Mouse (Mus musculus): ENCODE measurements around the gene Primpol. TPM values are rescaled to one million over a fixed set of nuclear protein-coding genes. Genes with fewer than 3 reads are reported as not detected.
A peak's percentile ranks its signal among the peaks of the same experiment; 100 is the strongest.

The Primpol gene
- 7.9 and 14.9 TPM in 2 replicates for polyA plus RNA-seq (2014; fragmentation: Nextera tagmentation; extraction: Ambion mirVana)

DNA sequence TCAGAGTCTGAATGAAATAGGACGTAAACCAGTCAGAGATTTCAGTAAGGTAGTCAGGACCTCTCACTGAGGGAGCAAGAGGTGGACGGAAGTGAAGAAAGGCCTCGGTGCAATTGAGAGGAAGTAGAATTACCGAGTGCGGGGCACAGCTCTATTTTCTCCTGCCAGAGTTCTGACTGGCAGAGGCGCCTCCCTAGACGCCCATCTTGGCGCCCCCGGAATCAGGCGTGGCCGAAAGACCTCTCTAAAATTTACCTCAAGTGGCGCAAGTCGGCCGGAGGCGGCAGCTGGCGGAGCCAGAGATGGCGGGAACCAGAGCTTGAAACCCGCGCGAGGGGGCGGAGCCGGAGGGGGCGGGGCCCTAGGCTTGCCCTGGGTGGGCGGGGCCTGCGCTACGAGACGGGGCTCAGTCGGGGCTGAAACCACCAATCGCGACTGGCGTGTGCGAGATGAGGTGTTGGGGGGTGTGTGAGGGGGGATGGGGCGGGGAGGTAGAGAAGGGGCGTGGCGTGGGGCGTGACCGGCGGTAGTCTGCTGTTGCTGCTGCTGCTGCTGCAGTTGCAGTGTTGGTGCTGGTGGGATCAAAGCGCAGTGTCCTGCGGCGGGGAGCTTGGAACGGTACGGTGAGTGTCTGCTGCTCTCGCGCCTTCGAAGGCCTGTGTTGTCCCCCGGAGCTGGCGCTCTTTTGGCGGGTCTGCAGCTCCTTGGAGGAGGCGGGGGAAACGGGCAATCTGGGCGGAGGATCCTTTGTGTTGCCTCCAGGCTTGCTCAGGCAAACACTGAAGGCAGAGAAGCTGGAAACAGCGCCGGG, at the start of gene Primpol, which contains the start of gene Casp3:
TSS of gene Primpol (minus strand) at position 334 of the 811 bp plus-strand sequence.
TSS of gene Casp3 (plus strand) at position 413 of the 811 bp plus-strand sequence.
- Histone ChIP-seq H3K27ac (ENCODE audit: low read depth, low read length) (peak within 1 kb of the TSS; percentile 86), H3K4me2 (ENCODE audit: low read depth, low read length, severe bottlenecking) (peak within 1 kb of the TSS; percentile 90), H3K36me3 (ENCODE audit: control insufficient read depth, insufficient read depth, low read length) (no peaks in the 10 kb centered on the region), H3K9me3 (ENCODE audit: control insufficient read depth, low read length) (no peaks in the 10 kb centered on the region), H3K4me1 (replicated peaks; ENCODE audit: control insufficient read depth, insufficient read depth, low read length) (peaks cover 4% of the 10 kb centered on the region; the same call in 1 of the 2 replicates), H3K4me3 (ENCODE audit: low read depth, low read length) (peak within 1 kb of the TSS; percentile 85), H3K27me3 (ENCODE audit: control insufficient read depth, insufficient read depth, low read length) (no peaks in the 10 kb centered on the region), H3K9ac (ENCODE audit: low read length) (peak within 1 kb of the TSS; percentile 91)
- ATAC-seq (replicated peaks; ENCODE audit: low FRiP score) (peak; percentile 97), DNase-seq (ENCODE audit: low spot score) (peak; percentile 99)
- under 1% methylated on average over 44 of the region's 54 CpGs for WGBS

DNA sequence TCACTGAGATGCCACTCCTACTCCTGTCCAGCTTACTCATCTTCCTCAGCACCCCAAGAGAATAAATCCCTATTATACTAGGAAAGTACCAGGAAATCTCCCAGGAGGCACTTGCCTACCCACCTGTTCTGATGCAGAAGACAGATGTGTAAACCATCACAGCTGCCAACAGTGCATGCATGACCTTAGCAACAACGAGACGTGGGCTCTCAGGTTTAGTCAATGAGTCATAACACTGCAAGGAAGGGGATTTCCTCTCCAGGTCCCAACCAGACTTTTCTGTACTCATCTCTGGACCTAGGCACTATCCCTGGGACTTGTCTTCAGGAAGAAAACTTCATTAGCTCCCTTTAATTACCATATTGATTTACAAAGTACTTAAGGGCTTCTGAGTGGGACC, 38.9 kb upstream of the Primpol start:
- no peak overlapping the region for H3K9ac ChIP-seq (ENCODE audit: low read length)
- H3K9me3 ChIP-seq (ENCODE audit: control insufficient read depth, low read length) = no peaks in the 10 kb centered on the region
- no peaks in the 10 kb centered on the region for H3K36me3 ChIP-seq (ENCODE audit: control insufficient read depth, insufficient read depth, low read length)
- H3K4me1 ChIP-seq (replicated peaks; ENCODE audit: control insufficient read depth, insufficient read depth, low read length) = no peaks in the 10 kb centered on the region
- no peak overlapping the region for H3K4me3 ChIP-seq (ENCODE audit: low read depth, low read length)
- 91% methylated on average over 2 of the region's 2 CpGs for WGBS
- DNase-seq (ENCODE audit: low spot score) (no peak), ATAC-seq (replicated peaks; ENCODE audit: low FRiP score) (no peak)
- H3K27ac ChIP-seq (ENCODE audit: low read depth, low read length) = no peak overlapping the region
- H3K27me3 ChIP-seq (ENCODE audit: control insufficient read depth, insufficient read depth, low read length) = no peaks in the 10 kb centered on the region
- H3K4me2 ChIP-seq (ENCODE audit: low read depth, low read length, severe bottlenecking) = no peak overlapping the region

DNA sequence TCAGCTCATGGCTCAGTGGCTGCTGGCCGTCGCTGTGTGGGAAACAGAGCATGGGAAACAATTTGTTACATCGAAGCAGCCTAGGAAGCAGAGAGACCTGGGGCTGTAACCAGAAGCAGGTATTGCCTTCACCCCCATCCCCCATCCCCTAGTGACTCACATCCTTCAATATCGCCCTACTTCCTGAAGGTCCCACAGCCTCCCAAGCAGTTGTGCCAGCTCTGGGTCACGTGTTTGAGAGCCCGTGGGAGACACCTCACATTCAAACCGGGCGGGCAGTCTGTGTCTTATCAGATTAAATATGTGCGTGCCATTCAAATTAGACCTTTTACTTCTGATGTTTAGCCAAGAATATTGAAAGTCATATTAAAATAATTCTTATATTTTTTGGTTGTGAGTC, 34.9 kb upstream of the Primpol start:
- DNase-seq (ENCODE audit: low spot score) = no peak
- Histone ChIP-seq H3K27ac (ENCODE audit: low read depth, low read length) (no peak overlapping the region), H3K9me3 (ENCODE audit: control insufficient read depth, low read length) (no peaks in the 10 kb centered on the region), H3K9ac (ENCODE audit: low read length) (no peak overlapping the region), H3K4me2 (ENCODE audit: low read depth, low read length, severe bottlenecking) (no peak overlapping the region), H3K36me3 (ENCODE audit: control insufficient read depth, insufficient read depth, low read length) (no peaks in the 10 kb centered on the region), H3K4me1 (replicated peaks; ENCODE audit: control insufficient read depth, insufficient read depth, low read length) (no peaks in the 10 kb centered on the region), H3K27me3 (ENCODE audit: control insufficient read depth, insufficient read depth, low read length) (no peaks in the 10 kb centered on the region), H3K4me3 (ENCODE audit: low read depth, low read length) (no peak overlapping the region)
- ATAC-seq (replicated peaks; ENCODE audit: low FRiP score) = no peak
- WGBS = 85% methylated on average over 9 of the region's 9 CpGs

DNA sequence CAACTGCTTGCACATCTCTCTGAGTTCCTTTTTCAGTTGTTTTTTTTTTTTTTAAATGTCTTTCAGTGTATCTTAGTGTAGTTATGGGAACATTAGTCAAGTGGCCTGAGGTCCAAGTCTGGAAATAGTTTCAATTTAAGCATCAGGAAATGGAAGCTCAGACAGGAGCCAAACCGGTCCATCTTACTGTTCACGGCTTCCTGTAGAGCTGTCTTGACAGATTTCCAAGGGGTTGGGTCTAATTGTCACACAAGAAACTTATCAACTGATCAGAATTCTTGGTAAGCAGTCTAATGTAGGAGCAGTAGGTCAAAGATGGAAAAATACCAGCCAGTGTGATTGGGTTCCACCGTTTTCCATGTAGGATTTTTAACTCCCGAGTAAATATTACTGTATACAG, 31.4 kb upstream of the Primpol start:
- Histone ChIP-seq H3K36me3 (ENCODE audit: control insufficient read depth, insufficient read depth, low read length) (no peaks in the 10 kb centered on the region), H3K27me3 (ENCODE audit: control insufficient read depth, insufficient read depth, low read length) (no peaks in the 10 kb centered on the region), H3K9me3 (ENCODE audit: control insufficient read depth, low read length) (no peaks in the 10 kb centered on the region), H3K9ac (ENCODE audit: low read length) (no peak overlapping the region), H3K27ac (ENCODE audit: low read depth, low read length) (no peak overlapping the region), H3K4me3 (ENCODE audit: low read depth, low read length) (no peak overlapping the region), H3K4me2 (ENCODE audit: low read depth, low read length, severe bottlenecking) (no peak overlapping the region), H3K4me1 (replicated peaks; ENCODE audit: control insufficient read depth, insufficient read depth, low read length) (no peaks in the 10 kb centered on the region)
- 89% methylated on average over 4 of the region's 4 CpGs for WGBS
- DNase-seq (ENCODE audit: low spot score) = no peak
- ATAC-seq (replicated peaks; ENCODE audit: low FRiP score) = no peak

DNA sequence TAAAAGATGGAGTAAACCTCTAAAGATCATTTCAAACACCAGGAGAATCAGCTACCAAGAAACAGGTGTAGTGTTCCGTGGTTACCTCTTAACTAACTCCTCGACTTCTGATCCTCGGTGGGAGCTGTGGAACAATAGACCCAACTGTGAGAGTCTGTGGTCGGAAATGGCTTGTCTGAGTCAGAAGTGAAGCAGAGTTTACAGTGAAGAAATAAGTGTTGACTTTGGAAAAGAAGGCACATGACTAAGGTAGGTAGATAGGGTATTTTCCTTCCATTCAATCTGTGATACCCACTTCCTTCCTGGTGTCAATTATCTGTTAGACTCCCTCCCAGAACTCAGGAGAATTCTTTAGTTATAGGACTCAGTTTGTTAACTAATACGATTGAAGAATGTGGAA, 24.3 kb upstream of the Primpol start:
- H3K4me1 ChIP-seq (replicated peaks; ENCODE audit: control insufficient read depth, insufficient read depth, low read length) = no peaks in the 10 kb centered on the region
- 88% methylated on average over 5 of the region's 5 CpGs for WGBS
- ATAC-seq (replicated peaks; ENCODE audit: low FRiP score) = no peak
- no peak overlapping the region for H3K4me2 ChIP-seq (ENCODE audit: low read depth, low read length, severe bottlenecking)
- H3K4me3 ChIP-seq (ENCODE audit: low read depth, low read length) = no peak overlapping the region
- DNase-seq (ENCODE audit: low spot score) = no peak
- H3K9ac ChIP-seq (ENCODE audit: low read length) = no peak overlapping the region
- H3K27ac ChIP-seq (ENCODE audit: low read depth, low read length) = no peak overlapping the region
- no peaks in the 10 kb centered on the region for H3K27me3 ChIP-seq (ENCODE audit: control insufficient read depth, insufficient read depth, low read length)
- peaks cover 9% of the 10 kb centered on the region for H3K36me3 ChIP-seq (ENCODE audit: control insufficient read depth, insufficient read depth, low read length)
- H3K9me3 ChIP-seq (ENCODE audit: control insufficient read depth, low read length) = no peaks in the 10 kb centered on the region

DNA sequence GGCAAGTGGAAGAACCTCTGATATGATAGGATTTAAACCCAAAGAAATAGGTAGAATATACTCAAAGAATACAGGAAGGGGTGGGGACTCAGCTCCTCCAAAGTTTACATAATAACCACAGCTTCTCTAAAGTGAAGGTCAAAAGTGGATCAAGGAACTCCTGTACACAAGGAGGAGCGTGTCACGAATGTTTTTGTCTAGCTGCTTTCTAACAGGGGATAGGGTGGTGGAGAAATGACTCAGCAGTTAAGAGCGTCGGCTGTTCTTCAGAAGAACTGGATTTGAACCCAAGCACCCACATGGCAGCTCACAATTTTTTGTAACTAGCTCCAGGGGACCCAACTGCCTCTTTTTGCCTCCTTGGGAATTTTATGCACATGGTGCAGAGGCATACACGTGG, 22.8 kb upstream of the Primpol start:
- 94% methylated on average over 5 of the region's 5 CpGs for WGBS
- Histone ChIP-seq H3K4me2 (ENCODE audit: low read depth, low read length, severe bottlenecking) (no peak overlapping the region), H3K4me3 (ENCODE audit: low read depth, low read length) (no peak overlapping the region), H3K9ac (ENCODE audit: low read length) (no peak overlapping the region), H3K27ac (ENCODE audit: low read depth, low read length) (no peak overlapping the region), H3K27me3 (ENCODE audit: control insufficient read depth, insufficient read depth, low read length) (no peaks in the 10 kb centered on the region), H3K4me1 (replicated peaks; ENCODE audit: control insufficient read depth, insufficient read depth, low read length) (no peaks in the 10 kb centered on the region), H3K9me3 (ENCODE audit: control insufficient read depth, low read length) (no peaks in the 10 kb centered on the region), H3K36me3 (ENCODE audit: control insufficient read depth, insufficient read depth, low read length) (peaks cover 14% of the 10 kb centered on the region)
- DNase-seq (ENCODE audit: low spot score) = no peak
- no peak for ATAC-seq (replicated peaks; ENCODE audit: low FRiP score)

DNA sequence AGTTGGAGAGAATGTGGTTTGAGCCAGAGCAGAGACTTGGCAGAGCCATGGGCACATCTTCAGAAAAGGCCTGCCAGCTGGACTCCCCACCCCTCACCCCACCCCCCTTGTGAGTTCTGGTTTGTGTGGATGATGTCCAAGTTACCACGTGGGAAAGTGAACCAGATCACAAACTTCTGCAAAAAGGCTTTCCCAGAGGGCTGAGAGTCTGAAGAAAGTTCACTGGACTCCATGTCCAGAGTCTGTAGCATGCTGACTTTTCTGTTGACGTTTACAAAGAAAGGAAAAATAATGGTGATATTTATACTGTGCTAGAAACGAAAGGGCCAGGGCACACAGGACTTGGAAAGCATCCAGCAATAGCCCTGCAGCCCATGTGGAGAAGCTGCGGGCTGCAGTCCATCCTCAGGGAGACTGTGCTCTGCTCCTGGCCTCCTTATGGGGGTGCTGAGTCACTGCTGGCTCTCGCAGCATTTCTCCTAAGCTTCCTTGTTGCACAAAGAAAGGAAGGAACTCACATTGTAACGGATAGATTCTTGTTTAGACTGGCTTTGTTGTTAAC, 22.1 kb upstream of the Primpol start:
- no peaks in the 10 kb centered on the region for H3K9me3 ChIP-seq (ENCODE audit: control insufficient read depth, low read length)
- H3K27ac ChIP-seq (ENCODE audit: low read depth, low read length) = no peak overlapping the region
- H3K4me1 ChIP-seq (replicated peaks; ENCODE audit: control insufficient read depth, insufficient read depth, low read length) = no peaks in the 10 kb centered on the region
- ATAC-seq (replicated peaks; ENCODE audit: low FRiP score) (no peak), DNase-seq (ENCODE audit: low spot score) (no peak)
- H3K9ac ChIP-seq (ENCODE audit: low read length) = no peak overlapping the region
- peaks cover 17% of the 10 kb centered on the region for H3K36me3 ChIP-seq (ENCODE audit: control insufficient read depth, insufficient read depth, low read length)
- 74% methylated on average over 6 of the region's 6 CpGs for WGBS
- no peaks in the 10 kb centered on the region for H3K27me3 ChIP-seq (ENCODE audit: control insufficient read depth, insufficient read depth, low read length)
- no peak overlapping the region for H3K4me2 ChIP-seq (ENCODE audit: low read depth, low read length, severe bottlenecking)
- no peak overlapping the region for H3K4me3 ChIP-seq (ENCODE audit: low read depth, low read length)

DNA sequence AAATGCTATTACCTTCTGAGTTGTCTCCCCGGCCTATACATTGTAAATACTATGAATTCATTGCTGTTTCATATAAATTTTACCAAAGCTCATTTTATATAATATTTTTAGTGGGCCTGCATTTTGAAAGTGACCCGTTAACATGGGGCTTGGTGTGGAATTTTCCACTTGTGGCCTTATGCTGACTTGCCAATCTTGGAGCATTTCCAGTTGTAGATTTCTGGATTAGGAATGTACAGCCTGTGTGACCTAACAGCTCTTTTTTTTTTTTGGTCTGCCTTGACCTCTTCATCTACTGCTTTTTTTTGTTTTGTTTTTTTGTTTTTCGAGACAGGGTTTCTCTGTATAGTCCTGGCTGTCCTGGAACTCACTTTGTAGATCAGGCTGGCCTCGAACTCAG, 13.9 kb upstream of the Primpol start:
- no peak overlapping the region for H3K4me3 ChIP-seq (ENCODE audit: low read depth, low read length)
- ATAC-seq (replicated peaks; ENCODE audit: low FRiP score) = no peak
- peaks cover 11% of the 10 kb centered on the region; the same call in 1 of the 2 replicates for H3K36me3 ChIP-seq (ENCODE audit: control insufficient read depth, insufficient read depth, low read length)
- DNase-seq (ENCODE audit: low spot score) = no peak
- no peaks in the 10 kb centered on the region for H3K9me3 ChIP-seq (ENCODE audit: control insufficient read depth, low read length)
- H3K9ac ChIP-seq (ENCODE audit: low read length) = no peak overlapping the region
- 87% methylated on average over 4 of the region's 4 CpGs for WGBS
- H3K27ac ChIP-seq (ENCODE audit: low read depth, low read length) = no peak overlapping the region
- no peak overlapping the region for H3K4me2 ChIP-seq (ENCODE audit: low read depth, low read length, severe bottlenecking)
- no peaks in the 10 kb centered on the region for H3K27me3 ChIP-seq (ENCODE audit: control insufficient read depth, insufficient read depth, low read length)
- H3K4me1 ChIP-seq (replicated peaks; ENCODE audit: control insufficient read depth, insufficient read depth, low read length) = no peaks in the 10 kb centered on the region
